Mouse (Mus musculus) liver, adult (tissue): ENCODE data around the gene Rpl3l.

Source experiments
- GATA4 ChIP-seq: IDR thresholded peaks from 2 replicates; pipeline ENCODE4 v1.6.1; 2014; ENCODE audit warnings: mild to moderate bottlenecking, low read length; ENCODE audit not compliant: insufficient replicate concordance

Gene Rpl3l

GRCm38 (mm10) chr17:24732233-24732935, 4.8 kb downstream of the Rpl3l start:
- no peak for TF ChIP-seq GATA4

DNA sequence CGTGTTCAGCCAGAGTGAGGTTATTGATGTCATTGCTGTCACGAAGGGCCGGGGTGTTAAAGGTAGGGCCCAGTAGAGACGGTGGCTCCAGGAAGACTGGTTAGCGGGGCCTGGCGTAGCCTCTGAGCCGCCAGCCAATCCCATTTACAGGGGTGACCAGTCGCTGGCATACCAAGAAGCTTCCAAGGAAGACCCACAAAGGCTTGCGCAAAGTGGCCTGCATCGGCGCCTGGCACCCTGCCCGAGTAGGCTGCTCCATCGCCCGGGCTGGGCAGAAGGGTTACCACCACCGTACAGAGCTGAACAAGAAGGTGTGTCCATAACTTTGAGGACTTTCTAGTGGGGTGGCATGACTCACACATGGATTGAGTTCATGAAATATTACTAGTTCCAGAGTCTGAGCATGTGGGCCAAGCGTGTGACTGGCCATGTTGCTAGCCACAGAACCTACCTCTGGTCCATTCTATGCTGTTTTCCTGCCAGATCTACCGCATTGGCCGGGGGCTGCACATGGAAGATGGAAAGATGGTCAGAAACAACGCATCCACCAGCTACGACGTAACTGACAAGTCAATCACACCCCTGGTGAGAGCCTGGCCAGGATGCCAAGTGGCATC, 5.9 kb downstream of the Rpl3l start:
- no peak for TF ChIP-seq GATA4

- no peak for TF ChIP-seq GATA4
Observed at GRCm38 (mm10) chr17:24734513-24734912, 6.9 kb downstream of the Rpl3l start.

DNA sequence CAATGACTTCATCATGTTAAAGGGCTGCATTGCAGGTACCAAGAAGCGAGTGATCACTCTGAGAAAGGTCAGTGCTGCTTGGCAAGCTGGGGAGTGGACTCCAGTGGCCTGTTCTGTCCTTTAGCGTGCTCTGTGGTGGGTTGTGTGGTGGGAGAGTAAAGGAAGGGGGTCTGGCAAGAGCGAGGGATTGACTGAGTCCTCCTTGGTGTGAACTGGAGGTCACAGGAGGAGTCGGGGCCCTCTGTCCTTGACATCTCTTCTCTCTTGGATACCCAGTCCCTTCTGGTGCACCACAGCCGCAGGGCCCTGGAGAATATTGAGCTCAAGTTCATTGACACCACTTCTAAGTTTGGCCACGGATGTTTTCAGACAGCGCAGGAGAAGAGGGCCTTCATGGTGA, 7.8 kb downstream of the Rpl3l start:
- TF ChIP-seq GATA4, result no peak

DNA sequence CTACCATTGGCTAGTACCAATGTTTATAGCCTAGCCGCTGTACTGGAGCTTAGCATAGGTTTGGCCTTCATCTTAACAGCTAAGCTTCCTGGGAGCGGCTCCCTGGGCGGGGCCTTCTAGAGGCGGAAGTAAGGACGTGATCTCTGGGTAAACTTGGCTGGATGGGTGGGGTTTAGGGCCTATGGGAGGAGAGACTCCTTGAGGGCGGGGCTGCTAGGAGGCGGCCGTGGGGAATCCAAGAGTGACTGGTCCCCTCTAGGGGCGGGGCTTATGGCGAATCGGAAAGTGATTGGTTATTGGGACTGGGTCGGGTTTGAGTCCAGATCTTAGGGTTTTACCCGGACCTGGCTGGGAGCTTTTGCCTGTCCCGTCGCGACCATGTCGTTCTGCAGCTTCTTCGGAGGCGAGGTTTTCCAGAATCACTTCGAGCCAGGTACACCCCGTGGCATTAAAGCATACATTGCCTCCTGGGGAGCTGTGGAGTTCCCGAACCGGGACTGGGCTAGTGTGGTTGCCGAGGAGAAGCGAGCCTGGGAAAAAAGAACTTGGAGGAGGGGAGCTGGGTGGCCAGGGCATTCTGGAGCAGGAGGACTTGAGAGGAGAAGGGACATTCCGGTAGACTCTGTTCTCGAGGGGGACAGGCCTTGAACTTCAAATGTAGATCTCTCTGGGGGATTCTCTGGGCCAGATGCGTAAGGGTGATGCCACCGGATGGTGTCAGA, 8.9 kb downstream of the Rpl3l start, which contains the start of gene Msrb1:
Gene Msrb1 (plus strand): TSS at position 313 of the 722 bp plus-strand sequence.
- TF ChIP-seq GATA4, result no peak; the same call in 1 of the 2 replicates

DNA sequence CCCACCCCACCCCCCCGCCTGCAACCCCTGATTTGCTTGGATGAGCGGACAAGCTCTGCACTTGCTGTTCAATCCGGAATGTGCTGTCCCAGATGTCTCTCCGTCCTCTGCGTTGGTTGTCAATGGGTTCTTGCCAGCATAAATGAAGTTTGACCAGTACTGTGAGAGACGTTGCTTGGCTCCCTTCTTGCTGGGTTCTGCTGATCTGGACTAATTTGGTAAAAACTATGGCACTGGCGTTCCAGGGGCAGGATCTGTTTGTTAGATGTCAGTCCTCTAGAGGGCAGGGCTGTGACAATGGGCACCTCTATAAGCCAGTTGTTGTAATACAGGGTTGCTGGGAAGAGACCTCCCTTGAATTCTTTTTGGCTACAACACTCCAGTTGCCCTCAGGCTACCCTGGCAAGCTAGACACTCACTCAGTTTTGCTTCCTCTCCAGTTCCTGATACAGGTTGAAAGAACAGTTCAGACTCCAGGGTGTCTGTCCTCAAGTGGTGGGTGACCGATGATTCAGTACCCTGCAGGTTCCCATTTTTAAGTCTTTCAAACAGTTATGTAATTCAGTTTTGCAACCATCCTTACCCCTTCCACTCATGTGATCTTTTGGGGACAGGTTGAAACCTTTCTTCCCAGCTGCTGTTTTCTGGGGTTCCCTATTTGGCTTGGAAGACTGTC, 9.7 kb downstream of the Rpl3l start:
- no peak for TF ChIP-seq GATA4

GRCm38 (mm10) chr17:24738238-24738637, 10.6 kb downstream of the Rpl3l start:
- no peak for TF ChIP-seq GATA4

- TF ChIP-seq GATA4, result no peak
Observed at GRCm38 (mm10) chr17:24739926-24740325, 12.3 kb downstream of the Rpl3l start.

DNA sequence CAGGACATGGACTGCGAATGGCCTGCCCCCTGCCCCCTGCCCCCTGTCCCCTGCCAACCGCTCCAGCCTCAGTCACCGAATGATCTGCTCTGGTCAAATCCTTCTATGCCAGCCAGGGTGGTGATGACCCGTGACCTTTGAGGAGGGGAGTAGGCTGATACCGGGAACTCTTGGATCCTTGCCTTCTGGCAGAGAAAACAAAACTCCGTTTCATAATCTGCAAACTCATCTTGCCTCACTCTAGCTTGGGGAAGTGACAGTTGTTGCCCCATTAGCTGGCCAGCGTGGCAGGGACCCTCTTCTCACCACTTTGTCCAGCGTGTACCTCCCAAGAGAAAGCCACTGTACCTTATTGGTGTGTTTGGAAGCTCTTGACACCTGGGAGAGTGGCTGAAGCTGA, 14.7 kb downstream of the Rpl3l start:
- no peak for TF ChIP-seq GATA4

DNA sequence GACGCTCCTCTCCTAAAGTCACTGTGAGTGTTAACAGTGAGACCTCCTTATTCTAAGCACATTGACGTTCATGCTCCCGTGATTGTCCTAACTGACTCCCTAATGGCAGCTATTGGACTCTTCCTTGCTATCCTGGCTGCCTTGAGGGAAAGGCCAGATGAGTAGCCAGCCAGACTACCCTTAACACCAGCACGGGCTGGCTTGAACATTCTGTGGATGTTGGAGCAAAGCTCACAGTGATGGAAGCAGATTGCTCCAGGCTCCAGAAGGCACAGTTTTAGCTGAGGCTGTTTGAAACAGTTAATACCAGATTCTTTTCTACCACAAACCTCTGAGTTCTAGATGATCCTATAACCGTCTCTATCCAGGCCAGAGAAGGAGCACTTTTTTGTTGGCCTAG, 16.3 kb downstream of the Rpl3l start:
- no peak for TF ChIP-seq GATA4

DNA sequence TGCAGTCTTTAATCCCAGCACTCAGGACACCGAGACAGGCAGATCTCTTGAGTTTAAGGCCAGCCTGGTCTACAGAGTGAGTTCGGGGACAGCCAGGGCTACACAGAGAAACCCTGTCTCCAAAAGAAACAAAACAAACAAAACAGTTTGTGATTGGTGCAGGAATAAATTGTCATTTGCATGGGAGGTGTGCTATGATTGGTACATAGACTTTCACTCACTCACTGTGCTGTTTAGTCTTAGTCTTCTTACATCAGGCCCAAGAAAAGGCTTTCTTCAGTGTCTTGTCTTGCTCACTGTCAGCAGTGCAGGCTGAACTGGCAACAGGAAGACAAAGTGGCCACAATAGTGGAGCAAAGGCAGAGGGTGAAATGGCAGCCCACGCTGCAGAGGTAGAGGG, 16.8 kb downstream of the Rpl3l start:
- TF ChIP-seq GATA4, result no peak

- TF ChIP-seq GATA4, result no peak
Observed at GRCm38 (mm10) chr17:24745526-24746497, 18.2 kb downstream of the Rpl3l start.

DNA sequence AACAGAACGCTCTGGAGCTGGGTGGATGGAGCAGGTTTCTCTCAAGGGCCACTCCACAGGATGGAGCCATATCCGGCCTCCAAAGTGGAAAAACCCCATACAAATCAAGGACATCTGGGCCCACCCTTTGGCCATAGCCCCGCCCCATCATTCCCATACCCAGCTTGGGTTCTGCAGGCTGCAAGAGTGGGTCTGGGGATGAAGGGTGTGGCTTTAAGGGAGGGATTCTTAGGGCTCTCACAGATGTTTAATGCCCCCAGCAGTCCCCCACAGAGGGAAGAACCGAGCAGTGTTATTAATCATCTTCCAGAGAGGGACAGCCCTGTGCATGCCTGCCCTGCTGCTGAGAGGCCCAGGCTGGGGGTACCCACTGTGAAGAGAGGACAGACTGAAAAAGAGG, 19.4 kb downstream of the Rpl3l start:
- TF ChIP-seq GATA4, result no peak

GRCm38 (mm10) chr17:24751528-24751927, 23.9 kb downstream of the Rpl3l start:
- TF ChIP-seq GATA4, result no peak
